Mouse (Mus musculus) left cerebral cortex, adult 9 months (tissue): ENCODE results near the gene Wscd1.
A peak's percentile ranks its signal among the peaks of the same experiment; 100 is the strongest.

Experiments used
- DNase-seq, 2 experiments: peaks; one replicate each; pipeline ENCODE4 v3.0.0; 2022; ENCODE audit warnings: low spot score in 2 of 2

Wscd1 gene

DNA sequence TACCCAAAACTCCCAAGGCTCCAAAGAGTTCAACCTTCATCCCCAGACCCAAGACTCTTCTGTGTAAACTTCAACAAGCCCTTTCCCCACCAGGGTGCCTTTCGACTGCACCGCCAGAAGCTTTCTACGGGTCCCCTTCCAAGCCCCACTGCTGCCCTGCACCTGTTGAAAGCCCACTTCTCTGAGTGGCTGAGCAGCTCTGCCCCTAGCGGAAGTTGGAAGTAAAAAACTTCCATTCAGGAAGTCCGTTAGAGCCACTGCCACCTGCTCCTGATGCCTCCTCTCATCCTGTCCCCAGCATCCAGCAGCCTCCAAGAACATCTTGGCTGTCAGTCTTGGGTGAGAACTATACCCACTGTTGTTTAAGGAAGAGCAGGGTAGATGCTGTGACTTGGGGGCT, at the start of gene Wscd1:
TSS of gene Wscd1 (plus strand) at position 250 of the 400 bp plus-strand sequence.
- DNase-seq: no peak

DNA sequence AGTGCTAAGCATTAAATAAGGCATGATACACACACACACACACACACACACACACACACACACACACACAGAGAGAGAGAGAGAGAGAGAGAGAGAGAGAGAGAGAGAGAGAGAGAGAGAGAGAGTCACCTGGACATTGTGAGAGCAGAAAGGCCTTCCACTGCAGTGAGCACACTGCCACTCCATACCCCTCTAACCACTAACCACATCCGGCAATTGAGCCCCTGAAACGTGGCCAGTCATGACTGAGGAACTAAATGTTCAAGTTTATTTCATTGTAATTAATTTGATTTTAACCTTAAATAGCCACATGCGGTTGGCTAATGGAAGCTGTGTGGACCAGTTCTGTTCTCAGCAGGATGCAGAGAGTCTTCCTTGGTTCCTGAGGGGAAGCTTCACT, 21.7 kb upstream of the Wscd1 start:
- no peak for DNase-seq

DNA sequence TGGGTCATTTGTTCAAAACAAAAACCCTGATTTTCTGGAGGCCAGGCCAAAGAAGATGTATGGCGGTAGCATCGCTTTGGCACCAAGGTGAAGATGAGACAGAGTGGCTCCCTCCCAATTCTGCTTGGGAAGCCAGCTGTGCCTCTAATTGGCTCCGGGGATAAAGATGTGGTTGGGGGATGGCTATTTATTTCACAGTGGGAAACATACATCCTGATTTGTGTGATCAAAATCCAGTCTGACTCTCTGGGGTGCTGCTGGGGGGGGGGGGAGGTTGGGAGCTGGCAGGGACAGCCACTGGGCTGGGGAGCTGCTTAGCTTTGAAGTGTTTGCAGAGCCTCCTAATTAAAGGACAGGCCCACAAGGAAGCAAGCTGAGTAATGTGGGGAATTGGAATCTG, 20.4 kb upstream of the Wscd1 start:
- DNase-seq: no peak

DNA sequence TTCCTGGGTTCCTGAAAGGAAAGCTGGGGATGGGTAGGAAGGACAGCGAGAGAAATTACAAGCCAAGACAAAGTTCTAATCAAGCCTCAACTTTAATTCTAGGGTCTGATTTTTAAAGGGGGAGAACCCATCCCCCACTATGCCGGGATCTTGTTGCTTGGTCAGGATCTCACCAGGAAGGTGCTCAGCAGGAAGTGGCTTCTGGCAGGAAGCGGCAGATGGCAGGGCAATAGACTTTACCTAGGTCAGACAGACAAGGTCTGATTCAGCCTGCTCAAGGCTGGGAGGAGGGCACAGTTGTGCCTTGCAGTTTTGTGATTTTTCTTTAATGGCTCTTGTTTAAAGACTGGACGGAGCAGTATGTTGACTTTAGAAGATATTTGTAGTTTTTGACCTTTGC, 15.9 kb upstream of the Wscd1 start:
- DNase-seq: no peak

DNA sequence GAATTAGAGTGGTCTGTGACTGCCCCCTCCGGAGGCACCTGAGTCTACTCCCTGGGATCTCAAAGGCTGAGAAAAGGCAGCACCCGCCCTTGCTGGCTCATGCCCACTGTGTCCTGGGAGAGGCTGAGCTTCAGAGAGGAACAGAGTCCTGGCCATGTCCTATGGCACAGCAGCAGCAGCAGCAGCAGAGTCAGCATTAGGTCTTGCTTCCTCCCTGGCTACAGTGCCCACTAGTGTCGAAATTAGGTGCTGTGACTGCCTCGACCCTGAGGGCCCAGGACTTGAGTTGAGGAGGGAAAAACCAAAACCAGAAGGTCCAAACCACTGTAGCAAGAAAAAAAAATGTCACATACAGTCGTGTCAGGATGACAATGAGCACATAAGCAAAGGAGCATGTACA, 12.6 kb upstream of the Wscd1 start:
- no peak for DNase-seq

DNA sequence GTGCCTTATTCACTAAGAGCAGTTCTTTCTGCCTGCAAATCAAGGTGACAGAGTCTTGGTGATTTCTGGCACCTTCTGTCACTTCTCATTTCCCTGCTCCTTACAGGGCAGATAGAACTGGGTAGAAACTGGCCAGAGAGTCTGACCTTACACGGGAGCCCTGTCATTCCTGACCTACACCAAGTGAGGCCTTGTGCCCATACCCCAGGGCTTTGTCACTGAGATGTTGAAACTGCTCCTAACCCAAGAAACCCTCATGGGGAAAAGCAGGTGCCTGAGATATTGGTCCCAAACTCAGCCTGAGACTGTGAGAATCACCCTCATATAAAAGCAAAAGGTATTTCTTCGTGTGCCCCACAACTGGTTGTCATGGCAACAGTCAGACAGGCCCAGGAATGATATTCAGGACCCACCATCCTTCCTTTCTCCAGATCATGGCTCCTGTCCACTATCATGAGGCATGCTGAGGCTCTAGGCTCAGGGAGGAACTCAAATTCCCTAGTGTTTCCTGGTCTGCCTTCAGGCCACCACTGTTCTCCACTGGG, 11.1 kb upstream of the Wscd1 start:
- no peak for DNase-seq

DNA sequence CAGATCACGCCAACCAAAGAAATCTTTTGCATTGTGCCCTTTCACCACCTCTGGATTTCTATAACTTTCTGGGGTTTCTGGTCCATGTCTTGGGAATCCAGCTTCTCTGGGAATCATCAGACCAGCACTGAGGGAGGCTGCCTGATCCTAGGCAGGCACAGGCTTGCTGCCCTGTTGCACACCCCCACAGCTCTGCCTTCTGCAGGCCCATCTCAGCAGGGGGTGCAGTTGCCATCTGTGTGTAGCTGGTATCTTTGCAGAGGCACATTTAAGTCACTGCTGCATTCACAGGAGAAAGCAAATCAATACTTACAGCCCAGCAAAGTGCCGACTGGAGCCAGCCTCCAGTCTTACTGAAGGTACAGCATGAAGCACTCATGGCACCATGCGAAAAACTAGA, 3.8 kb upstream of the Wscd1 start:
- DNase-seq: peak in 1 of 2 experiments; percentile 56

DNA sequence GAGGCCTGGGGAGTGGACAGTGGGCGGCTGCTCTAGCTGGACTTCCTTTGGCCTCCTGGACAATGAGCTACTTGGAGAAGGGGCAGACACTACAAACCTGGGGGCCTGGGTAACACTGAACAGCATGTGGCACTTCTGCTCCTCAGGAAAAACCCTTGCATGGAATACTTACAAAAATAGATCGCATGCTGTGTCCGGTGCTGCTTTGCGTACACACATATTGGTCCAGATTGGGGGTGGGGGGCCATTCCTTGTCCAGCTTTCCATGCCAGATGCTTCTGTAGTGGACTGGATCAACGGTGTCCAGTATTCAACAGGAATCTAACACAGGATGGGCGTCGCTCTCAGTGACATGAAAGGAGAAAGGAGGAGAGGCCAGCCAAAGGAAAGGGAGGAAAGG, 2.0 kb upstream of the Wscd1 start:
- DNase-seq: no peak

DNA sequence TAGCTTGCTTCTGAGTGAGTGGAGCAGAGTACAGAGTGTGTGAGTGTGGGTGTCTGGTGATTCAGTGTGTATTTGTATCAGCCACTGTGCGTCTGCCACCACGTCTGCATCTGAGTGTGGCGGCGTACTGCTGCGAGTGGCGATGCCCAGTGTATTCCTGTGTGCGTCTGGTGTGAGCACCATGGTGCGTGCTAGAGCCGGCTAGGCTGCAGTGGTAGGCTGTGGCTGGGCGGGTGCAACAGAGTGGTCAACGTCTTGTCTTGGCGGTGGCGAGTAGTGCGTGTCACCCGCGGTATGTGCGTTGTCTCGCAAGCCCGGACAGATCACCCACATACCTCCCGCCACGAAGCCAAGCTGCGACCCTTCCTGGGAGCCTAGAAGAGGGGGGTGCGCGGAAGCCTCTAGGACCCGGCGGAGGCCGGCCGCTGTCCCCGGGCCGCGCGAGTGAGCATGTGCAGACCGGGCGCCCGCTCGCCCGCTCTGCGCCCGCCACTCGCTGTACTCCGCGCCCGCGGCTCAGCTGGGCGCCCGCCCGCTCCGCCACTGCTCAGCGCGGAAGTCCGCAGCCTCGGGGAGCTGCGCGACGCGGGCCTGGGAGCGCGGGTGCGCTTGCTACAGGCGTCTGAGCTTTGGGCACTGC, 934 bp downstream of the Wscd1 start:
- DNase-seq: peak in 1 of 2 experiments; percentile 77

DNA sequence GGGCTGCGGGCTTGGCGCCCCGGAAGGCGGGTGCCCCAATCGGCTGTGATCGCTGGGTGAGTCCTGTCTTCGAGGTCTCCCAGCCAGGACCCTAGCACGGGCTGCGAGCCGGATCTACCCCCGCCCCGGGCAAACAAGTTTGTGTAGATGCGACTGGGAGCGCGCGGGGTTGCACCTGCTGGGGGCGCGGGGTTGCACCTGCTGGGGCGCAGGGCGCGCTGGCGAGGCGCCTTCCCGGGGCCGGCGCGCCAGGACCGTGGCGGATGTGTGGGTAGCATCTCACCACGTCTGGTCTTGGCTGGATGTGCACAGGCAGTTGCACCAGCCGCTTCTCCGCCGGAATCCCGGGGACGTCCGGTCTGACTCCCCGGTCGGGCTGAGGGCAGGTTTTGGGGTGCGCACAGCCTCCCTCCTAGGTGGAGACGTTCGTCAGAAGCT, 1.5 kb downstream of the Wscd1 start:
- no peak for DNase-seq

DNA sequence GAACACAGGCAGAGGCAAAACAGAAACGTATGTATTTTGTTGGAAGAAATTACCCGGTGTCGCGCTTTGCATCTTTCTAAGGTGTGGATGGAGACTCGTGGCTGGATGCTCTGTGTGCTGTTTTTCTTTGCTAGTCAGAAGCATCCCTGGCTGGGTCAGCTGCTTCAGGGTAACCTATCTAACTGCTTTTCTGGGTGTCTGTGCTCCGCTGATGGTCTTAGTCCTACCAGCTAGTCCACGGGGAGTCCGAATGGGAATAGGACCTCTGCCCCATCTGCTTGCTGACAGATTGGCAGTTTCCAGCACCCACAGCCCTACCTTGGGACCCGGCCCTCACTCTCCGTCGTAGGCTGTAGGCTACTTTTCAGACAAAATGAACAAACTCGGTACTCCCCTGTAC, 2.0 kb downstream of the Wscd1 start:
- DNase-seq: no peak

DNA sequence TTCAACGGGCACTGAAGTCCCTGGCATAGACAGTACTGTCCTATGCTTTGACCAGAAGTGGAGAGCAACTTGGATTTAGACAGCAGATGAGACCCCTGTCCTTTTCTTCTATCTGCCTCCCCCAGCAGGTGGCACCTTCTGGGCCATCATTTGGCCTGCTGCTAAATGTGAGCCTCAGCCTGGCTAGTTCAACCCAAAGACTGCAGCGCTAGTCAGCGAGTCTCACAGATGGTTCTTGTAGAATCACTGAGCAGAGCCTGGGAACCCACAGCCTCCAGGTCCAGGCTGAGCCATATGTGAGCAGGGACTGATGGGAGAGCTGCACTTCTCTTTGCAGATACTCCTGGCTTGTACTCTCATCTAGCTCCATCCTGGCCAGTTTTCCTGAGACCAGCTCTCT, 2.9 kb downstream of the Wscd1 start:
- peak in 1 of 2 experiments; percentile 48 for DNase-seq

DNA sequence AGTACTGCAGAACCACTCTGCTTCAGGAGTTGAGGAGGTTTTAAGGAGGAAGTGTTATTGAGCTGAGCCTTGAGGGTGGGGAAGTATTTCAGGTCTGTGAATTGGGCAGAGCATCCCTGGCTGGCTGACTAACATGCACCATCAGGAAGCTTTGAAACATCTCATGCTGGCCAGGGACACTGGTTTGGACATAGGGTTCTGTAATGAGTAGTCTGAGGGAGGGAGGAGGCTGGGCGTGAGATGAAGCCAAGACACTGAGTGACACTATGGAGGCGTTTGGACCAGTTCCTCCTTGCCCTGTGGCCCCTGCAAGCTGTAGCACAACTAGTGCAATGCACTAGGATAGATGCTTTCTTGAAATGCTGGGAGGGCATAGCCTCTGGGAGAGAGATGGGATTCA, 5.4 kb downstream of the Wscd1 start:
- no peak for DNase-seq

DNA sequence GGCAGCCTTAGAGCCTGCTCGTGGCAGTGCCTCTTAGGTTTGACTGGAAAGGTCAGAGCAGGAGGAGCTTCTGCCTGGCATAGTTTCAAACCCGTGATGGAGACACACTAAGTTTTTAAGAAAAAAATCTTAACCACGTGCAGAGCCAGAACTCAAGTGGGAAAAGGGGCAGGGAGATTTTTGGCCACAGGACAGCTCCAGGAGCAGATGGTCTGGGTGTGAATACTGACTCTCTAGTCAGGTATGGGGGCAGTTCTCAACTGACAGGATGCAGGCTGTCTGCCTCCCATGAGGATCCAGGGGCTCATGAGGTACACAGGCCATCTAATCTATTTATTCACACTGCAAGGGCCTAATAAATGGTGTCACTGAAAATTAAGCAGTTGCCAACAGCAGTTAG, 6.6 kb downstream of the Wscd1 start:
- no peak for DNase-seq

DNA sequence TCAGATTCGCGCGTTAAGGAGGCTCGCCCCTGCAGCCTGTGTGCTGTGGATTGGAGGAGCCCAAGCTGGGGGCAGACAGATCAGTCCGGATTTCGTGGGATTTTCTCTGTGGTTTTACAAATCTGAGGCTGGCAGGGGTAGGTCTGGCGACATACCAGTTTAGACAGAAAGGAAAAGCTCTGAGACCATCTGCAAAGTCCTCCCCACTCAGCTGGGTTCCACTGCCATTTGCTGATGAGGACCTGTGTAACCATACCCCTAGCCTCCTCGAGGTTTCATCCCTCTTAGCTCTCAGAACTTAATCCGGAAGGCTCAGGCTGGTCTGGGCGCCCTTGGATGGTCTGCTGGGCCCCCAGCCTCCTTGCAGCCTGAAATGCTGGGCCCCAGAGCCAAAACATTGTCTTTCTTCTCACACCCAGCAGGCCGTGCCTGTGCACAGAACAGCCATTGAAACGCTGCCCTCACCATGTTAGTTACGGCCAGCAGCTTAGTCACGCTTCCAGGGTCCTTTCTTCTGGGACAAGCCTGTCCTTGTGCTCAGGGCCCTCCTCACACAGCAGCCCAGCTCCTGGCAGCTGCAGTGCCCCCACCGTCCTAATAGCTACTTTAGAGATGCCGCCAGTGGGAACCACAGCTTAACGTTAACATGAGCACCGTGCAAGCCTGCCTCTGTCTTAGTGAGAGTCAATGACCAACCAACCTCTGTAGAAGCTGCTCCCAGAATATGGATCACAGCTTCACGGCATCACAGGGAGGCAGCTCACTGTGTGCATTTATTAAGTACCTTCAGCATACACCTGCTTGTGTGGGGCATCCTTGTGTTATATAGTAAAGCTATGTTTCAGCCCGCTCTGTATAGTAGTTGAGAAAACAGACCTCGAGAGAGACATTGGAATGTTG, 8.7 kb downstream of the Wscd1 start:
- peak; percentile 69 to 76 for DNase-seq

DNA sequence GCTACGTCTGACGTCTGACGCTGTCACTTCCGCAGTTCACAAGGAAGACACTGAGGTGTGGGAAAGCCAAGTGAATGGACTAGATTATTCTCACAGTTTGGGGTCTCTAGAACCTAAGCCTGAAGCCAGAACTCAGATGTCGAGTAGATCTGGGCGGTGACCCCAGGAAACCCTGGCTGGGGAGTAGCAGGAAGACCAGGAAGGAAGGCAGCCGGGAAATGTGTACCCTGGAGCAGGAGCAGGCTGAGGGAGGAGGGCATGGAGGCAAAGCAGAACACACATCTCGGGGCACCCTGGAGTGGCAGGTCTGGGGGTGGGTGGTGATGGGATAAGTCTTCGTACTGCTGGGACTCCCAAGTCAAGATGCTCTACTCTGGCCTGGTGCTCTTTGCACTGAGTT, 11.3 kb downstream of the Wscd1 start:
- DNase-seq: no peak

DNA sequence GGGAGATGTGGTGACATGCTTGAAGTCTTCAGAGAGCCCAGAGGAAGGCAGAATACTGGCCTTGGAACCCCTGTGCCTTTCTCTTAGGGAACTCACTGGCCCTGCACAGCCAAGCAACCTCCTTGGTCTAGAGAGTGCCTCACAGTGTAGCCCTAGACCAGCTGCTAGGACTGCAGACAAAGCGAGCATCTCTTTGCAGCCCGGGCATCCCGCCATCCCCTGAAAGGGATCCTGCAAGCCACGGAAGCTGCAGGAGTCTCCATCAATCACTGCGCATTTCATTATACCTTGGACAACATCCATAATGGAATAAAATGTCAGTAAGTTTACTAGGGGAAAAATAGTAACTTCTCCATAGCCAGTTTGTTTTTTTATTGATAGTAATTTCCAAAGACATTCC, 13.4 kb downstream of the Wscd1 start:
- peak in 1 of 2 experiments; percentile 51 for DNase-seq

DNA sequence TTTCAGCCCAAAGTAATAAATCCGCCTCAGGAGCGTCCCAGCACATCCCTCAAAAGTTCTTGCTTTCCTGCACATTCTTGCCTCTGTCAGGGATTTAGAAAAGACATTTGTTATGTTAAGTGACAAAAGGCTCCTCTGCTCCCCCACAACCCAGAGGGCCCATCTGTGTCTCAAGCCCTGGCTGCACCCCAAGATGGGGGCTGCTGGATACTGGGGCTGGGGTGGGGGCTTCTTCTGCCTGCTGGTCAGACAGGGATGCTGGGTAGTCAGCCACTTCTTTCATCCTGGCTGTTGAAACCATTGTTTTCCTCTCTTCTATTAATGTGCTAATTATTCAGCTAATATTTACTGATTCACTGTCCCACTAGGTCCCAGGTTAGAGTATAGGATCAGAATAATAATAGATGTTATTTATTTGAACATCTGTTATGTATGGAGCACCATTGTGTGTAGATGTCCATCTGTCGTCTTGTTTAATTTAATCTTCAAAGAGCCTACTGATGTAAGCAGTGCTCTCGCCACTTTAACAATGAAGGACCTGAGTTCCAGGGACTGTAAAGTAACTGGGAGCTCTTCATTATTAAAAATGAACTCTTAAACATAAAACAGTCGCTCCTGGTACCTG, 14.0 kb downstream of the Wscd1 start:
- DNase-seq: no peak

DNA sequence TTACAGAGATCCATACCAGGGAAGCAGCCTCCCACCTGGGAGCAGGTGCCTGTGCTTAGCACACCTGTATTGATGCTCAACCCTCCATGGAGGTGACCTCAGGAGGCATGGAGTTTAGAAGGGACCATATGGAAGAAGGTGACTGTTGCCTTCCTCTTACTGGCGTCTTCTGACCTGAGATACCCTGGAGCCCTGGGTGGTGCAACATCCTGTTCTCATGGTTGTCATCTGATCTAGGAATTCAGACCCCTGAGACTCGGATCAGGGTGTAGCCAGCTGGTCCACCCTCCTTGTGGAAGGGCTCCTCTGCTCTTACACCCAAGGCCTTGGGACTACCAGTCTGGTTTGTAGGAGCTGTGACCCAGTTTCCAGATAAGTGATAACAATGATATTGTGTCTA, 15.0 kb downstream of the Wscd1 start:
- DNase-seq: no peak

DNA sequence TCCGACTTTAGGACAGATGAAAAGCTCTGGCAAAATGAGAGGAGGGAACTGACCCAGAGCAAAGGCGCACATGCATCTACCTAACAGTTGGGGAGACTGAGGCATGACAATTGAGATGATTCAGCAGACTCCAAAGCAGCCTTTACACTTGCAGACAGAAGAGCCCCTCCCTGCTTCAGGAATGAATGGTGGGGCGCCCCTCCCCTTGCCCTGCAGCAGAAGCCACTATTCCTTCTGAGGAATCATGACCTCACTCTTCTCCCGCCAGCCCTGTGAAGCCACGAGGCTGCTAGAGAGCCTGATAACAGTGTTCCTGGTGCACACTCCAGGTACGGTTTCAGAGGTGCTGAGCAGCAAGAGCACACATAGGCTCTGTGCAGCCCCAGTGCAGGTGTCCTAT, 15.6 kb downstream of the Wscd1 start:
- no peak for DNase-seq

DNA sequence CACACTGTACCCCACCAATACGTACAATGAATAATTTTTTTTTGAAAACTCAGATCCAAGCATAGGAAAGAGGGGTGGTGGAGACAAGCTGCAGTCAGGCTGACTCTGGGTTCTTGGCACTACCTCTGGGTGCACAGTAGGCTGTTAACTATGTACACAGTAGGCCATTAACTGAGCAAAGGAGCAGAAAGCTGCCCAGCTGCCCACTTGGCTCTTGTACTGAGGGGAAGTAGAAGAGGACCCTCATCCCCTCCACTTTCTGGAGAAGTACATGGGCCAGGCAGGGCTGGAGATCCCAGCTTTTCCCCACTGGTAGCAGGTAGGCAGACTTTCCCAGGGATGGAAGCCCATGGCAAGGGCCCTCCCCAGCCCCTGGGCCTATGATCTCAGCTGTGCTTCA, 16.7 kb downstream of the Wscd1 start:
- no peak for DNase-seq

DNA sequence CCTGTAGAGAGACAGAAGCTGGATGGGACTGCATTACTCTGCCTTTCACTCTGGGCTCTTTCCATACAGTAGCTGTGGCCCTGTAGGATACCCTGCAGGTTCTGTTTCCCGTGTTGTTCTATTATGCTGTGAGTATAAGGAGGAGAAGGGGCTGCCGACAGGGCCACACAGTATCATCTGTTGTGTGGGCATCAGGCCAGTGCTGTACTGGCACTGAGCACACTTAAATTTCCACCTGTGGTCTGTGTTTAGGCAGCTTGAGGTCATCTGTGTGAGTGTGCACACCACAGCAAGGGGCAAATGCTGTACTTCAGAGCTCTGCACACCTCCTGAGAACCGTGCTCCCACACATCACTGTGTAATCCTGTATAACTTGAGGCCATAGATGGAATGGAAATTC, 18.0 kb downstream of the Wscd1 start:
- no peak for DNase-seq

DNA sequence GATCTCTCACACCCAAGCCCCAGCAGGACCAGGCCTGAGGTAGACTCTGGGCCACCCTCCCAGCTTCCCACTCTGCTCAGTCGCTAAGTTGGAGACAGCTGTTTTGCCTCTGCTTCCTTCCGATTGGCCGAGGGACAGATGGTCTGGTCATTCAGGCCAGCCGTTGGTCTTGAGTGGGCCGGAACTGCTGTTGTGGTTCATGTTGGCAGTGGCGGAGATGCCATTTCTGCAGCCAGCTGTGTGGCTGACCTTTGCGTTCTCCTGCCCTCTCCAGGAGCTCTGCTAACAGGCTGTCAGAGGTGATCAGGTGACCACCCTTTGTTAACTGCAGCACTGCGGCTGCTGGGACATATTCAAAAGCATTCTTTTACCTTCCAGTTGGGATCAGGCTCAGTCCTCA, 20.0 kb downstream of the Wscd1 start:
- DNase-seq: no peak
